Mouse (Mus musculus) megakaryocyte, embryonic 14.5 days (primary cell): Measurements from ENCODE around the gene Tra2a. TPM values are rescaled to one million over a fixed set of nuclear protein-coding genes. Genes with fewer than 3 reads are reported as not detected.

ENCODE experiments used
- H3K27me3 ChIP-seq: replicated peaks from 2 replicates; pipeline ENCODE3; 2012; ENCODE audit warnings: inconsistent platforms
- H3K36me3 ChIP-seq: replicated peaks from 2 replicates; pipeline ENCODE3; 2012; ENCODE audit warnings: low read length, inconsistent platforms, mixed read lengths
- H3K4me1 ChIP-seq: 2 replicates; pipeline ENCODE4 v1.6.1; 2012; ENCODE audit warnings: inconsistent platforms
- H3K4me3 ChIP-seq: replicated peaks from 2 replicates; pipeline ENCODE3; 2012; ENCODE audit warnings: moderate library complexity, mild to moderate bottlenecking, inconsistent platforms
- H3K9me3 ChIP-seq: 2 replicates; pipeline ENCODE4 v1.6.1; 2012; ENCODE audit warnings: inconsistent platforms
- FLI1 ChIP-seq: IDR thresholded peaks from 2 replicates; pipeline ENCODE4 v1.6.1; 2012; ENCODE audit warnings: low read length, inconsistent platforms, mixed read lengths
- GATA1 ChIP-seq: IDR thresholded peaks from 3 replicates; pipeline ENCODE4 v1.6.1; 2012; ENCODE audit warnings: mixed read lengths, low read length, inconsistent platforms, borderline replicate concordance
- polyA plus RNA-seq: library from polyadenylated mRNA; stranded (reverse); fragments of >175 nt; gene quantifications from 2 replicates; pipeline ENCODE4 v1.2.3, GENCODE M21; 2012; ENCODE audit warnings: low replicate concordance; ENCODE audit not compliant: insufficient read depth

Tra2a gene
- polyA plus RNA-seq, 1 experiment = 12.2 TPM

- no peaks in the 10 kb centered on the region for H3K9me3 ChIP-seq
- peaks cover 13% of the 10 kb centered on the region; the same call in 1 of the 2 replicates for H3K4me1 ChIP-seq
- peak overlapping the region; percentile 95 for H3K4me3 ChIP-seq
- H3K36me3 ChIP-seq = no peaks in the 10 kb centered on the region
- H3K27me3 ChIP-seq = no peaks in the 10 kb centered on the region
- TF ChIP-seq FLI1 (no peak), GATA1 (no peak)
Observed at GRCm38 (mm10) chr6:49219001-49219560, 44.8 kb downstream of the Tra2a start.

- Histone ChIP-seq H3K36me3 (no peaks in the 10 kb centered on the region), H3K4me3 (peak overlapping the region; percentile 95), H3K9me3 (no peaks in the 10 kb centered on the region), H3K27me3 (no peaks in the 10 kb centered on the region), H3K4me1 (peaks cover 17% of the 10 kb centered on the region)
- TF ChIP-seq FLI1 (no peak), GATA1 (no peak)
Observed at GRCm38 (mm10) chr6:49218275-49218802, 45.5 kb downstream of the Tra2a start.

DNA sequence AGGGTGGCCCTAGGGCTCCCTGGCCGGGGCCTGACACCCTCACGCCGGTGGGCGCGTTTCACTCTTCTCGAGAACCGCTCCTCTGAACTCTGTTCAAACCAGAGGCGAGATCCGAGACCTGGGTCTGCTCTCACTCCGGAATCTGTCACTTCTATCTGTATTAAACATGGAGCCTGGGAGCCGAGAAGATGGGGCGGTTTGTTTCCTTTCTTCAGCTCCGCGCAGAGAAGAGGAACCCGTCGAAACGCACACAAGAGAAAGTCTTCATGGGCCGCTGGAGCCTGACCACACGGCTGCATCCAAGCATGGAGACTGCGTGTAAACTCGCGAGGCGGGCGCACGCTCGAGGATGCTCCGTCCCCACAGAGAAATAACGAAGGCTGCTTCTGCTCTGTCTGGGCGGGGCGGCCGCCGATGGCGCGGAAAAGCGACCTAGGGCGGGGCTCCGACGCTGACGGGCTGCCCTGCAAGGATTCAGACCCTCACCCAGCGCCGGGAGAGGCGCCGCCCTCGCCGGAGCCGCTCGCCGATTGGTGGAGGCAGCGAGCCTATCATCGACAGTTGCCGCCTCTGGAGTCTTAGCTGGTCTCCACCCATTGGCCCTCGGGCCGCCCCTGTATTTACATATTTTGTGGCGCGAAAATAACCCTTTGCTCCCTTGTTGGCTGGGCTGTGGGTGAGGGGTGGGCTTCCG is 46.1 kb downstream of the Tra2a start:
- no peaks in the 10 kb centered on the region for H3K9me3 ChIP-seq
- no peaks in the 10 kb centered on the region for H3K27me3 ChIP-seq
- TF ChIP-seq FLI1 (no peak), GATA1 (no peak)
- H3K4me1 ChIP-seq = peaks cover 23% of the 10 kb centered on the region
- H3K4me3 ChIP-seq = peak overlapping the region; percentile 95
- no peaks in the 10 kb centered on the region for H3K36me3 ChIP-seq

DNA sequence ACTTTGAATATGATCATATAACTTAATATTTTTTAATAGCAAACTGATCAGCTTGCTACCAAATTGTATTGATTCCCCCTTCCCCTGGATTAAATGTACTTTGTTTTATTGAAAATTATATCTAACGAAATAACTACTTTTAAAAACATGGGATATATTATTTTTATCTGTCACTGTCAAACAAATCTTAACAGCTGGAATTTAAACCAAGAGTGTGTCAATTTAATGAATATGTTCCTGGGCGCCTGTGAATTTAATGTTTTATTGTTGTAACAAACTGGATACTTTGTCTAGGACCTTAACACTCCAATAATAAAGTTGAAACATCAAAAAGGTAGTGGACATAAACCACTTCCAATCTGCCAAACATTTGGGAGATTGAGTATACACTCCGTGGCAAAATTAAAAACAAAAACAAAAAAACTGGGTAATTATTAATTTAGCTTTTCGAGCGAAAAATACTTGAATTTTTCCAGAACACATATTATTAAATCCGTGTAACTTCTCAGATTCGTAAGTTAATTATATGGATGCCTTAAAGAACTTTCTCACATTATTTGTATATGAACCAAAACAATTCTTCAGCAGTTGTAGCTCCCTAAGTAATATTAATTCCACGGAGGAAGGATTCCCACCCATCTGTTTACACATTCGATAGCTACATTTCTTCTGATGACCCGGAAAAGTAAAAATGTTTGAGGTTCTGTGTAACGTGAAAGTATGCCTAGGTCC is 46.9 kb downstream of the Tra2a start:
- Histone ChIP-seq H3K36me3 (no peaks in the 10 kb centered on the region), H3K27me3 (no peaks in the 10 kb centered on the region), H3K4me3 (peak overlapping the region; percentile 95), H3K4me1 (peaks cover 27% of the 10 kb centered on the region), H3K9me3 (no peaks in the 10 kb centered on the region)
- TF ChIP-seq GATA1 = no peak
- TF ChIP-seq FLI1 = no peak

GRCm38 (mm10) chr6:49215748-49216585 is 47.9 kb downstream of the Tra2a start:
- no peaks in the 10 kb centered on the region for H3K27me3 ChIP-seq
- peak overlapping the region; percentile 95 for H3K4me3 ChIP-seq
- H3K36me3 ChIP-seq = peaks cover under 1% of the 10 kb centered on the region
- no peak for TF ChIP-seq GATA1
- no peak for TF ChIP-seq FLI1
- H3K9me3 ChIP-seq = no peaks in the 10 kb centered on the region
- peaks cover 31% of the 10 kb centered on the region for H3K4me1 ChIP-seq

DNA sequence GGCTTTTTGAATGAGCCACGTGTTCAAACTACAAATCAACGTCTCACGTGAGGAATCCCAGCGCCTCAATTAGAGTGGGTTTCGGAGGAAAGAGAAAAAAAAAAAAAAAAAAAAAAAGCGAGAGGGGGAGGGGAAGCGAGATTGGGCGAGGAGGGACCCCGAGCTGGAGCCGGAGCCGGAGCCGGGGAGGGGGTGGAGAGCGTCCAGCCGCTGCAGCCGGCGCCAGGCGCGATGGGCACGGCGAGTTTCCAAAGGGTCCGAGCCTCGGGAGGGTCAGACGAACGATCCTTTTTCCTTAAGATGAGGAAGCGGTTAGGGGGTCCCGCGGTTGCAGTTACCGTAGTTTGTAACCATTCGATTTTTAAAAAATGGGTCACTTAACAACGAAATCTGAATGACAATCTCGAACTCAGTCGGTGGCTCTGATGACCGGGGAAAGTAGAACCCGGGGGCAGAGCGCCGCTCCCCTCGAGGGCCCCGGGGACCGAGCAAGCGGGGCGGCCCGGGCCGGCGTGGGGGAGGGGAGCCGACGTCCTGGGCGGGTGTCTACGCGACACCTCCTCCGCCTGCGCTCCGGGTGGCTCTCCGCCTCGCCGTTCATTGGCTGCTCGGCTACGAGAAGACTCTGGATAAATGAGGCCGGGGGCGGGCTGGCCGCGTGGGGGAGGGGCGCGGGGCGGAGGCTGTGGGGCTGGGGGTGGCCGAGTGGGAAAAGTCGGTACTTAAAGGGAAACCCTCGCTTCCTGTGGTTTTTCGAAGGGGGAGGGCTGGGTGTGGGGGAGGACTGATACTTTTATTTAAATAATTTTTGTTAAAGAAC is 48.7 kb downstream of the Tra2a start, which contains the start of gene Igf2bp3:
TSS of gene Igf2bp3 (minus strand) at position 30 of the 820 bp plus-strand sequence.
- TF ChIP-seq FLI1 = no peak
- no peak for TF ChIP-seq GATA1
- Histone ChIP-seq H3K4me3 (peak within 1 kb of the TSS; percentile 95), H3K9me3 (no peaks in the 10 kb centered on the region), H3K4me1 (peaks cover 35% of the 10 kb centered on the region), H3K36me3 (peaks cover 9% of the 10 kb centered on the region), H3K27me3 (no peaks in the 10 kb centered on the region)

- H3K36me3 ChIP-seq = peaks cover 9% of the 10 kb centered on the region
- H3K4me1 ChIP-seq = peaks cover 39% of the 10 kb centered on the region
- H3K4me3 ChIP-seq = peak overlapping the region; percentile 95
- H3K9me3 ChIP-seq = no peaks in the 10 kb centered on the region
- H3K27me3 ChIP-seq = no peaks in the 10 kb centered on the region
- no peak for TF ChIP-seq GATA1
- TF ChIP-seq FLI1 = no peak
Observed at GRCm38 (mm10) chr6:49214086-49214927, 49.5 kb downstream of the Tra2a start.

- H3K36me3 ChIP-seq = peaks cover 9% of the 10 kb centered on the region
- no peaks in the 10 kb centered on the region for H3K9me3 ChIP-seq
- no peak for TF ChIP-seq GATA1
- TF ChIP-seq FLI1 = no peak
- peaks cover 45% of the 10 kb centered on the region for H3K4me1 ChIP-seq
- no peaks in the 10 kb centered on the region for H3K27me3 ChIP-seq
- peak overlapping the region; percentile 95 for H3K4me3 ChIP-seq
Observed at GRCm38 (mm10) chr6:49213581-49214085, 50.2 kb downstream of the Tra2a start.
